Mouse (Mus musculus) stomach, embryonic 16.5 days (tissue): ENCODE measurements around the gene Dbp. TPM values are rescaled to one million over a fixed set of nuclear protein-coding genes. Genes with fewer than 3 reads are reported as not detected.
A peak's percentile ranks its signal among the peaks of the same experiment; 100 is the strongest.

Experiments
- ATAC-seq: fragments of 200-750 bp; cut with Nextera tagmentation; 2 replicates; pipeline ENCODE4 v1.8.0; 2017; ENCODE audit warnings: moderate number of reproducible peaks, moderate TSS enrichment; ENCODE audit not compliant: insufficient read depth, low FRiP score
- H3K27ac ChIP-seq: fragments of 300-500 bp; sonication (generic); 2 replicates; pipeline ENCODE4 v1.5.1; 2014; ENCODE audit warnings: low read length
- H3K27me3 ChIP-seq: fragments of 300-500 bp; sonication (generic); 2 replicates; pipeline ENCODE4 v1.6.1; 2014; ENCODE audit warnings: low read length, control low read depth, mixed read lengths; ENCODE audit not compliant: control insufficient read depth, insufficient read depth
- H3K36me3 ChIP-seq: fragments of 300-500 bp; sonication (generic); 2 replicates; pipeline ENCODE4 v1.6.1; 2014; ENCODE audit warnings: low read length; ENCODE audit not compliant: control insufficient read depth, insufficient read depth
- H3K4me1 ChIP-seq: fragments of 300-500 bp; sonication (generic); 2 replicates; pipeline ENCODE4 v1.6.1; 2014; ENCODE audit warnings: low read length, control low read depth, mixed read lengths; ENCODE audit not compliant: control insufficient read depth, insufficient read depth
- H3K4me2 ChIP-seq: fragments of 300-500 bp; sonication (generic); 2 replicates; pipeline ENCODE4 v1.6.1; 2014; ENCODE audit warnings: low read depth, low read length, mixed read lengths
- H3K4me3 ChIP-seq: fragments of 300-500 bp; sonication (generic); replicated peaks from 2 replicates; pipeline ENCODE4 v1.5.1; 2014; ENCODE audit warnings: mild to moderate bottlenecking, low read length
- H3K9ac ChIP-seq: fragments of 300-500 bp; sonication (generic); 2 replicates; pipeline ENCODE4 v1.6.1; 2014; ENCODE audit warnings: low read length
- H3K9me3 ChIP-seq: fragments of 300-500 bp; sonication (generic); replicated peaks from 2 replicates; pipeline ENCODE4 v1.6.1; 2016; ENCODE audit warnings: low read length, control low read depth; ENCODE audit not compliant: control insufficient read depth
- WGBS: fragments of 180-500 bp; shearing (Covaris S2); extraction: QIAGEN DNeasy Blood & Tissue Kit; methylation state at CpG from one replicate; pipeline ENCODE4 v1.1.7; 2014; 5-methylcytosine and 5-hydroxymethylcytosine counted together
- polyA plus RNA-seq: library from polyadenylated mRNA; unstranded; fragments of >200 nt; fragmentation: Nextera tagmentation; extraction: Ambion mirVana; gene quantifications from 2 replicates; pipeline ENCODE4 v1.2.1, GENCODE M21; 2015

Gene Dbp
- polyA plus RNA-seq, 1 experiment from 2014 or later = 2.9 TPM

DNA sequence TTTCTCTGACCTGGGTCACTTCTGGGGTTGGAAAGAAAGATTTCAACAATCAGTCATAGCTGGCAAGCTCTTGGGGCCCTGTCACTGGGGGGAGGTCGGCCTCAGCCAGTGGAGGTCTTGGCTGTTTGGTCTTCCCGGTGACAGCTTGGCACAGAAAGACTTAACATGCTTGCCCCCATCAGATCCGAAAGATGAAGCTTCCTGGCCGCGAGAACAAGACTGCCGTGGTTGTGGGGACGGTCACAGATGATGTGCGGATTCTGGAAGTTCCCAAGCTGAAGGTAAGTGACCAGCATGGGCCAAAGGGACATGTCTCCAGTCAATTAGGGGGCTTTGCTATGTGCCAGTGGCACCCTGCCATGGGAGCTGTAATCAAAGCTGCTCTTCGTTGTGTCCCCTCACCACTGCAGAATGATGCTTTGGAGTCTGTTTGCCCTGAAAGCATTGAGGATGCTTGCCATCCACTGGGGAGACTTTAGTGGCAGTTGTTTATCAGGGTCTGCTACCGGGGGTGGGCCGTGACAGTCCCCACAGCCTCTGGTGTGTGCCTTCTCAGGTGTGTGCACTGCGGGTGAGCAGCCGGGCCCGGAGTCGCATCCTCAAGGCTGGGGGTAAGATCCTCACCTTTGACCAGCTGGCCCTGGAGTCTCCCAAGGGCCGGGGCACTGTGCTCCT lies 15.0 kb downstream of the Dbp start:
- H3K4me2 ChIP-seq = peak overlapping the region; percentile 80
- ATAC-seq = no peak
- H3K36me3 ChIP-seq = peaks cover 12% of the 10 kb centered on the region
- peak overlapping the region; percentile 89; the same call in 1 of the 2 replicates for H3K4me3 ChIP-seq
- no peaks in the 10 kb centered on the region for H3K9me3 ChIP-seq
- no peak overlapping the region for H3K27ac ChIP-seq
- H3K9ac ChIP-seq = peak overlapping the region; percentile 93
- H3K4me1 ChIP-seq = peaks cover 27% of the 10 kb centered on the region
- no peaks in the 10 kb centered on the region for H3K27me3 ChIP-seq
- WGBS = 87% methylated on average over 14 of the region's 16 CpGs

DNA sequence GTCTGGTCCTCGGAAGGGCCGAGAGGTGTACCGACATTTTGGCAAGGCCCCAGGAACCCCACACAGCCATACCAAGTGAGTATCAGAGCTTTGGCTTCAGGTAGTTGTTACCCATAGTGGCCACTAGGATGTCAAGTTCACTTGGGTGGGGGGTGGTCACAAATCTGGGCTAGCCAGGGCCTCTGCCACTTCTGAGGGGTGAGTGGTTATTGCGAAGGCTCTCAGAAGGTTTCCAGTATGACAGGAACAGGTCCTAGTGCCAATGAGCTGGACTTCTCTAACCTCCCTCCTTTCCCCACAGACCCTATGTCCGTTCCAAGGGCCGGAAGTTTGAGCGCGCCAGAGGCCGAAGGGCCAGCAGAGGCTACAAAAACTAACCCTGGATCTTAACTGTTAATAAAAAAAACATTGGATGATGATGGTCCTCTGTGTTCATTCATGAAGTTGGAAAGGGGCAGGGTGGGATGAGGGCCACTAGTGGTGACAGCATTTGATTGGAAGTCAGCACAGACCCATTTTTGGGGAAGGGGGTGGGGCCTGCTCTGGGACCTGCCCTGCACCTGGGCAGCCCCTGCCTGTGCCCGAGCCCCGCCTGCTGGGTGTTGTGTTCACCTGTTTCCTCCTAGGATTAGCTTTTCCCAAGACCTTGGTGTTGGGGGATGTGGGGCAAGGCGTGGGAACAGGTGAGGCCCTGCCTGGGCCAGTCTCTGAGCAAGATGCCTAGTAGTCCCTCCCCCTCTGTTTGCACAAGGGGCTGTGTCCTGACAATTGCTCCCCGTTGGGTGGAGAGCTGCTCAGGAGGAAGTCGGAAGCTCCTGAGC lies 15.7 kb downstream of the Dbp start, which contains the start of gene Fam83e:
Gene Fam83e, plus strand, starts transcription at position 800 of the 821 bp plus-strand sequence.
- Histone ChIP-seq H3K4me2 (peak within 1 kb of the TSS; percentile 80), H3K9ac (peak within 1 kb of the TSS; percentile 93), H3K4me3 (peak within 1 kb of the TSS; percentile 23), H3K9me3 (no peaks in the 10 kb centered on the region), H3K4me1 (peaks cover 24% of the 10 kb centered on the region), H3K27ac (peak within 1 kb of the TSS; percentile 78), H3K27me3 (no peaks in the 10 kb centered on the region), H3K36me3 (peaks cover 12% of the 10 kb centered on the region)
- 65% methylated on average over 14 of the region's 14 CpGs for WGBS
- ATAC-seq = peak; percentile 82

DNA sequence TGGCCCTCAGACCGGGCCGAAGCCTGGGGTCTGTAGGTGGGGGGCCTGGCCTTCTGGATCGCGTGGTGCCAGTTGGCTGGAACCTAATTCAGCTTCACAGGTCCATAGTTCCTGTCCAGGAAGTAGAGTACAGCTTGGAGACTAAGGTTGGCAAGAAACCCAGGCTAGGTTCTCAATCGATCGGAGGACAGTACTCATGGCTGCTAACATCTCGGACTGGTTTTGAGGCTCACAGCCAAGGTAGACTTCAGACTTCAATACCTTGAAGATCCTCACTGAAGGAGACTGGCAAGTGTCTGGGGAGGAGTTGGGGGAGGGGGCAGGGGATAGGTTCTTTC lies 16.3 kb downstream of the Dbp start:
- Histone ChIP-seq H3K36me3 (peaks cover 12% of the 10 kb centered on the region), H3K27ac (peak overlapping the region; percentile 78), H3K4me3 (peak overlapping the region; percentile 23), H3K9ac (peak overlapping the region; percentile 54), H3K9me3 (no peaks in the 10 kb centered on the region), H3K27me3 (no peaks in the 10 kb centered on the region), H3K4me1 (peaks cover 18% of the 10 kb centered on the region), H3K4me2 (peak overlapping the region; percentile 41)
- WGBS = 63% methylated on average over 7 of the region's 7 CpGs
- ATAC-seq = no peak

DNA sequence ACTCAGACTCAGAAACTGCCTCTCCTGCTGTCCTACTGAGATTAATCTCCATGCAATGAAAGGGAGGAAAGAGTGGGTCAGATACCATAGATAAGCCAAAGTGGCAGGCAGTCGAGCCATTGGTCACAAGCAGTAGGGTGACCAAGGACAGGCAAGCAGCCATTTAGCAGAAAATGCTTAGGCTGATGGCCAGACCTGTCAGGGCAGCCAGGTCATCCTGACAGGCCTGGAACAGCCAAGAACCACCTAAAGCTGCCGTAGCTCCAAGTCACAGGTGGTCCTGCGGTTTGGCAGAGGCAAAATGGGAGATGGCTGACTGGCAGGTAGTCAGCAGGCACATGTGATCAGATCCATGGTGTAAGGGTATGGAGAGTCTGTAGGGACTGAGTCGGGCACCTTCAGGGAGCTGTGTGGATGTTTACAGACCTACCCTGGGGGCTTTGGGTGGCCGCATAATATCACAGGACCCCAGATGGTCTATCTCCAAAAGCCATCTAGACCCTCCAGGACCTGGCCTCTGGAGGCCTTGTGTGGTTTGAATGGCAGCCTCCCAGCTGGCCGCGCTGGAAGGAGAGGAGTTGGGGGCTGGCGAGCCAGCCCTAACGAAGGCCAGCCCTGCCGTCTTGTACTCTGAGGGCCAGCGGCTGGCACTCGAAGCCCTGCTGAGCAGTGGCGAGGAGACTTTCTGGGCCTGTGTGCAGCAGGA lies 16.9 kb downstream of the Dbp start:
- ATAC-seq = no peak
- Histone ChIP-seq H3K27me3 (no peaks in the 10 kb centered on the region), H3K4me2 (peak overlapping the region; percentile 41), H3K4me3 (peak overlapping the region; percentile 23), H3K36me3 (peaks cover 12% of the 10 kb centered on the region), H3K9ac (peak overlapping the region; percentile 54), H3K27ac (peak overlapping the region; percentile 78), H3K4me1 (peaks cover 13% of the 10 kb centered on the region), H3K9me3 (no peaks in the 10 kb centered on the region)
- WGBS = 61% methylated on average over 13 of the region's 13 CpGs

DNA sequence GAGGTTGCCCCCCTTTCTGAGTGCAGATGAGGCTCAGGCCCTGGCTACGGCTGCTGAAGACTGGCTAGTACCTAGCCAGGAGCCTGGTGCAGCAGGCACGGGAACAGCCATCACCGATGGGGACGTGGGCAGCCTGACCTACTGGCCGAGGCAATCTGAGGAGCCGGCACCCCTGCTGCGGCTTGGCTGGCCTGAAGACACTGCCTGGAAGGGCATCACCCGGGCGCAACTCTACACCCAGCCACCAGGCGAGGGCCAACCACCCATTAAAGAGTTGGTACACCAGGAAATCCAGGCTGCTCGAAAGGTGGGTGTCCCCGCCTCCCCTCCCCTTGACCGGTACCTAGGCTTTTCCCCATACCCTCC lies 17.4 kb downstream of the Dbp start:
- Histone ChIP-seq H3K27me3 (no peaks in the 10 kb centered on the region), H3K4me3 (peak overlapping the region; percentile 23), H3K9ac (peak overlapping the region; percentile 54), H3K4me2 (peak overlapping the region; percentile 41), H3K36me3 (peaks cover 12% of the 10 kb centered on the region), H3K4me1 (peaks cover 17% of the 10 kb centered on the region), H3K27ac (0 out of 2 replicates have a peak overlapping the region, but pooled peaks have one; percentile 19), H3K9me3 (no peaks in the 10 kb centered on the region)
- no peak for ATAC-seq
- WGBS = 75% methylated on average over 13 of the region's 13 CpGs

DNA sequence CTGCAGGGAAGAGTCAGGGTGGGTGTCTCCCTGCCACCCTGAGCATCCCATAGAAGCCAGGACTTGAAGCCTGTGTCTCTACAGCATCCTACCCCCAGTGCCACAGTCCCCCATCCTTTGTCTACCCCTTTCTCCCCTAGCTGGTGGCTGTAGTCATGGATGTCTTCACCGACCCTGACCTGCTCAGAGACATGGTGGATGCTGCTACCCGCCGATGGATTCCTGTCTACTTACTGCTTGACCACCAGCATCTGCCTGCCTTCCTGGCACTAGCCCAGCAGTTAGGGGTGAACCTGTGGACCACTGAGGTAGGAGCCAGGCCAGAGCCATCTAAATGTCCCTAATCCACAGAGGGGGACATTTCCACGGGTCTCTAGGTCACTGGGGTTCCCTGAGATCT lies 18.4 kb downstream of the Dbp start:
- H3K4me1 ChIP-seq = peaks cover 18% of the 10 kb centered on the region
- no peak for ATAC-seq
- H3K27ac ChIP-seq = no peak overlapping the region
- no peaks in the 10 kb centered on the region for H3K27me3 ChIP-seq
- H3K9ac ChIP-seq = no peak overlapping the region
- no peak overlapping the region for H3K4me3 ChIP-seq
- WGBS = 83% methylated on average over 4 of the region's 4 CpGs
- no peaks in the 10 kb centered on the region for H3K9me3 ChIP-seq
- H3K4me2 ChIP-seq = no peak overlapping the region
- H3K36me3 ChIP-seq = peaks cover 12% of the 10 kb centered on the region

DNA sequence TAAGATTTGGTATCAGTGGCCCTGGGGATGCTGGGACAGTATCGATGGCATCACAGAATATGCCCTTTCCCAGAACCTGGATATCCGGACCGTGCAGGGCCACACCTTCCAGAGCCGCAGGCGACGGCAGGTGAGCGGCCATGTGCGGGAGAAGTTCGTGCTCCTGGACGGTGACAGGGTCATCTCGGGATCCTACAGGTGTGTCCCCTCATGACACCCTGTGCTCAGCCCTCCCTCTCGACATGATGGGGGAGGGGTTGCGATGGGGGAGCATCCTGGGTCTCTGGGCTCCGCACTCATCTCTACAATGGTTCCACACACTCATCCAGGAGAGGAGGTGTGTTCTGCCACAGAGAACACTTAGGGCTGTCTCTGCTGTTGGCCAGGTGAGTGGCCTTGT lies 18.9 kb downstream of the Dbp start:
- Histone ChIP-seq H3K9ac (no peak overlapping the region), H3K4me1 (peaks cover 16% of the 10 kb centered on the region), H3K4me3 (no peak overlapping the region), H3K36me3 (peaks cover 12% of the 10 kb centered on the region), H3K9me3 (no peaks in the 10 kb centered on the region), H3K27me3 (no peaks in the 10 kb centered on the region), H3K27ac (no peak overlapping the region), H3K4me2 (no peak overlapping the region)
- WGBS = 90% methylated on average over 14 of the region's 14 CpGs
- ATAC-seq = no peak

DNA sequence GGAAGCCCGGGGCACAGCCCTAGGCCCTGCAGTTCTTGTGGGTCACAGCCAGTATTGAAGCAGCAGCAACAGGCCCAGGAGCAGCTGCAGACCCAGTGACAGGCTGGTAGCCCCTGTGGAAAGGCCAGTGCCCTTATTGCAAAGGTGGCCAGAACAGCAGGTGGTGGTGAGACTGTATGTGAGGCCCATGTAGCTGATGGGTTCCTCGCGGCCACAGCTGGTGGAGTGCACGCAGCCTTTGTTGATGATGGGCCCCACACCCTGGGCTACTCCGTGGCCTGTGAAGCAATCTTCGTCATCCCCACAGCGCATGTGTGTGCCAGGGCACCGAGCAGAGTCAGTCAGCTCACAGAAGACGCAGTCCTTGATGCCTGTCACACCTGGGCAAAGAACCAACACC lies 20.3 kb downstream of the Dbp start:
- Histone ChIP-seq H3K4me1 (peaks cover 6% of the 10 kb centered on the region; the same call in 1 of the 2 replicates), H3K9ac (no peak overlapping the region), H3K27ac (no peak overlapping the region), H3K27me3 (no peaks in the 10 kb centered on the region), H3K36me3 (peaks cover 6% of the 10 kb centered on the region; the same call in 1 of the 2 replicates), H3K9me3 (no peaks in the 10 kb centered on the region), H3K4me2 (no peak overlapping the region), H3K4me3 (no peak overlapping the region)
- ATAC-seq = no peak
- 90% methylated on average over 9 of the region's 9 CpGs for WGBS

DNA sequence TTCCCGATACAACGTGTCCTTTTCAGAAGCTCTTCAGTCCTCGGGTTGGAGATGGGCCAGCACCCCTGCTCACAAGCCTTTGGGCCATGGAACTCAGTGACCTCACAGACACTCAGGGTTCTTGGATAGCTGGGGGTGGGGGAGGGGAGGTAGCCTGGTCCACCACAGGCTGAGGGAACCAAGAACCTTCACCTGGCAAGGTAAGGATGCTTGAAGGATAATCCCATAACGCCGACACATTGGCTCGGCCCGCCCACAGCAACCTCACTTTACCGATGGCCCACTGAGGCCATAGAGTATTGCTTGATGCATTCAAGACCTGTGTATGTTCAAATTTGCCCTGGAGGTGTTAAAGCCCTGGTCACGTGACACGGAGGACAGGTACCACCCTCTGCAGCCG lies 20.8 kb downstream of the Dbp start, which contains the start of gene Spaca4:
Gene Spaca4, minus strand, starts transcription at position 101 of the 400 bp plus-strand sequence.
- Histone ChIP-seq H3K9ac (no peak within 1 kb of the TSS), H3K4me2 (no peak within 1 kb of the TSS), H3K27ac (no peak within 1 kb of the TSS), H3K27me3 (no peaks in the 10 kb centered on the region), H3K9me3 (no peaks in the 10 kb centered on the region), H3K36me3 (peaks cover 4% of the 10 kb centered on the region; the same call in 1 of the 2 replicates), H3K4me3 (no peak within 1 kb of the TSS), H3K4me1 (peaks cover 11% of the 10 kb centered on the region)
- ATAC-seq = no peak
- 86% methylated on average over 11 of the region's 11 CpGs for WGBS
